Comparison of ENCODE assay signal across 8 mouse cellular contexts in genomic region chr4:59189546-59190237, GRCm38 (mm10). TPM values are rescaled to one million over a fixed set of nuclear protein-coding genes. Genes with fewer than 3 reads are reported as not detected.
DNase-seq lines count a peak whose midpoint lies in the region; ATAC-seq lines count a peak whose summit lies in the region.

No protein-coding gene starts in this region.

- under 1% methylated on average over 38 of the region's 54 CpGs for WGBS in hindbrain, embryonic 14.5 days
- WGBS in midbrain, embryonic 12.5 days = 1% methylated on average over 34 of the region's 54 CpGs

- peak overlapping the region; percentile 87 for H3K4me3 ChIP-seq in hindbrain, embryonic 14.5 days (replicated peaks; ENCODE audit: low read length)
- peak overlapping the region; percentile 94 for H3K4me3 ChIP-seq in midbrain, embryonic 12.5 days

- intact Hi-C loops in left cerebral cortex, postnatal 25 days (cut with DNase I) = loop anchor here (2.0 to 5.0 kb wide), 2 partner anchors 148 to 359 kb away; partner anchors contain the start of gene Ptbp3

- peak overlapping the region; percentile 99 for H3K27ac ChIP-seq in hindbrain, embryonic 14.5 days
- H3K27ac ChIP-seq in midbrain, embryonic 12.5 days (replicated peaks) = peak overlapping the region; percentile 92

- H3K4me1 ChIP-seq in hindbrain, embryonic 14.5 days (replicated peaks; ENCODE audit: control insufficient read depth, insufficient read depth, low read length) = peaks cover 4% of the 10 kb centered on the region; the same call in 1 of the 2 replicates
- H3K4me1 ChIP-seq in midbrain, embryonic 12.5 days = 0 out of 2 replicates have a peak, but pooled peaks cover 3% of the 10 kb centered on the region

- H3K27me3 ChIP-seq in hindbrain, embryonic 14.5 days (ENCODE audit: control insufficient read depth, insufficient read depth, low read length) = no peaks in the 10 kb centered on the region
- no peaks in the 10 kb centered on the region for H3K27me3 ChIP-seq in midbrain, embryonic 12.5 days

- no peak for DNase-seq in cerebellum, adult 11-12 months
- DNase-seq in MN1 (ENCODE audit: low spot score) = peak; percentile 27
- DNase-seq in hindbrain, embryonic 14.5 days (ENCODE audit: low spot score) = peak; percentile 60
- DNase-seq in left cerebral cortex, postnatal 25 days (ENCODE audit: low spot score in 2 of 2) = peak; percentile 46 to 59
- DNase-seq in telencephalon, adult 2 months (ENCODE audit: low read depth, low spot score) = peak; percentile 21

- H3K36me3 ChIP-seq in hindbrain, embryonic 14.5 days (replicated peaks; ENCODE audit: control insufficient read depth, insufficient read depth) = no peaks in the 10 kb centered on the region
- no peaks in the 10 kb centered on the region for H3K36me3 ChIP-seq in midbrain, embryonic 12.5 days

- H3K4me2 ChIP-seq in hindbrain, embryonic 14.5 days (replicated peaks) = peak overlapping the region; percentile 53
- peak overlapping the region; percentile 67 for H3K4me2 ChIP-seq in midbrain, embryonic 12.5 days (replicated peaks)

- ATAC-seq in cerebellum, adult (ENCODE audit: insufficient number of reproducible peaks, low FRiP score, low TSS enrichment) = peak; percentile 22
- ATAC-seq in erythroblast, adult 5-6 weeks (replicated peaks; ENCODE audit: low FRiP score, poor library complexity, severe bottlenecking) = peak; percentile 28
- ATAC-seq in hindbrain, embryonic 14.5 days (ENCODE audit: low FRiP score) = peak; percentile 74
- ATAC-seq in midbrain, embryonic 12.5 days (ENCODE audit: low FRiP score, low read depth) = peak; percentile 20

- H3K9me3 ChIP-seq in hindbrain, embryonic 14.5 days (ENCODE audit: control insufficient read depth, low read length) = no peaks in the 10 kb centered on the region
- H3K9me3 ChIP-seq in midbrain, embryonic 12.5 days = no peaks in the 10 kb centered on the region

- H3K9ac ChIP-seq in hindbrain, embryonic 14.5 days = peak overlapping the region; percentile 94
- H3K9ac ChIP-seq in midbrain, embryonic 12.5 days (replicated peaks) = peak overlapping the region; percentile 91

RNA-seq across cellular contexts. Expression of gene Ugcg, which starts 0.6 kb away (rescaled TPM):
- 33.2 and 33.4 TPM in 2 replicates for total RNA-seq in erythroblast, adult 5-6 weeks (2015; ENCODE audit: low replicate concordance)
- total RNA-seq in erythroblast, adult 5-6 weeks (2017; ENCODE audit: low replicate concordance) = 20.6 and 37.6 TPM in 2 replicates
- 22.5 and 24.7 TPM in 2 replicates for polyA plus RNA-seq in hindbrain, embryonic 14.5 days (2014; fragmentation: Nextera tagmentation; extraction: Ambion mirVana)
- total RNA-seq in left cerebral cortex, postnatal 25 days (2021) = 10 to 100 TPM; 90.6 to 90.9 TPM
- polyA plus RNA-seq in midbrain, embryonic 12.5 days (2016; fragmentation: Nextera tagmentation; extraction: Ambion mirVana) = 15.0 and 19.3 TPM in 2 replicates

RNA-seq across cellular contexts. Expression of gene AI481877, which starts 50.9 kb away (rescaled TPM):
- total RNA-seq in erythroblast, adult 5-6 weeks (2015; ENCODE audit: low replicate concordance) = not detected in 2 replicates
- total RNA-seq in erythroblast, adult 5-6 weeks (2017; ENCODE audit: low replicate concordance) = not detected in 2 replicates
- not detected in 2 replicates for polyA plus RNA-seq in hindbrain, embryonic 14.5 days (2014; fragmentation: Nextera tagmentation; extraction: Ambion mirVana)
- total RNA-seq in left cerebral cortex, postnatal 25 days (2021) = not detected
- polyA plus RNA-seq in midbrain, embryonic 12.5 days (2016; fragmentation: Nextera tagmentation; extraction: Ambion mirVana) = not detected in 2 replicates

Comparison
In these comparisons a context has a peak if more than half of its experiments do, and no peak if none do; other contexts are left out.
1. ATAC-seq: peak in every context shown above with its lines; median percentile 74 in hindbrain, embryonic 14.5 days; 28 in erythroblast, adult 5-6 weeks; 22 in cerebellum, adult; 20 in midbrain, embryonic 12.5 days.